ENCODE assay signal across 18 mouse cellular contexts in the genomic region with DNA sequence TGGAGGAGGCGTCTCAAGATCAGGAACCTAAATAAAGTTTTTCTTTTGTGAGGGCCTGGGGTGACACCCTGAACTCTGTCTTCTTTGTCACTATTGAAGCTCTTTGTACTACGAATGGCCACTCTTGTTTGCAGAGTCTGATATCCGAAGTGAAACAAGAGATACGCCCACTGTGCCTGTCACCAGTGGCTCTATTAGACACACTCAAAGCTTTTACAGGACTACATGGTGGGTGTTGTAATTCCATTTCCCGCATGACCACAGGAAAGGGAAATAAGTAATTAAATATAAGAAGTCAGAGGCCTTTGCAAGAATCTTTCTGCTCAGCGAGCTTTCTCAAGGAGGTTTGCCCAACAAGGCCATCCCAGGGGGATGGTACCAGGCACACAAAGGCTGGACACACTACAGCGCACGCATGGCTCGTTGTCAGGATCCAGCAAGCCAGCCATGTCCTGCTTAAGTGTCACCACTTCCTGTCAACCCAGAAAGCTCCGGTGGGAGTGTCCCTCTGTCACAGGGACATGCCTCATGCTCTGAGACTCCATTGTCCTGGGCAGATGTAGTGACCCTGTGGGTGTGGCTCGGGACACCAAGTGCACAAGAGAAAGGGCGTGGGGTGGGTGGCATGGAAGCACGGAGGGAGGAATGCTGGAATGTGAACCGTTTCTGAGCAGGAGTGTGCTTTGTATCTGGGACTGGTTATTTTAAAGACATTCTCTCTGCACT.
A peak's percentile ranks its signal among the peaks of the same experiment; 100 is the strongest.
DNase-seq lines count a peak whose midpoint lies in the region; ATAC-seq and TF ChIP-seq lines count a peak whose summit lies in the region.
"Had no signal": no experiment of that assay in that cellular context is flagged by ENCODE, and none has a peak within 500 bp of the region (broad histone marks: within the 10 kb centered on the region; RNA-seq: fewer than 3 reads in every experiment).

No protein-coding gene starts in this region.

- H3K9ac ChIP-seq in hindbrain, embryonic 11.5 days (ENCODE audit: low read depth, low read length): no peak overlapping the region
- H3K9ac ChIP-seq in hindbrain, embryonic 16.5 days (ENCODE audit: low read depth, low read length): no peak overlapping the region
- H3K9ac ChIP-seq in lung, embryonic 14.5 days: no peak overlapping the region
- H3K9ac ChIP-seq: embryonic facial prominence, embryonic 13.5 days; forebrain, embryonic 12.5 days; heart, embryonic 13.5 days had no signal

- no peak overlapping the region for H3K4me3 ChIP-seq in hindbrain, embryonic 11.5 days (ENCODE audit: low read depth, low read length)
- no peak overlapping the region for H3K4me3 ChIP-seq in hindbrain, embryonic 16.5 days (ENCODE audit: low read length)
- no peak overlapping the region for H3K4me3 ChIP-seq in lung, embryonic 14.5 days (ENCODE audit: low read depth, low read length)
- H3K4me3 ChIP-seq in embryonic facial prominence, embryonic 10.5 days: no peak overlapping the region
- H3K4me3 ChIP-seq in forebrain, embryonic 10.5 days: no peak overlapping the region
- H3K4me3 ChIP-seq: embryonic facial prominence, embryonic 13.5 days; forebrain, embryonic 12.5 days; heart, embryonic 13.5 days had no signal

- H3K9me3 ChIP-seq in hindbrain, embryonic 11.5 days (ENCODE audit: control insufficient read depth, low read length): no peaks in the 10 kb centered on the region
- no peaks in the 10 kb centered on the region for H3K9me3 ChIP-seq in hindbrain, embryonic 16.5 days (ENCODE audit: control insufficient read depth, low read length)
- H3K9me3 ChIP-seq in lung, embryonic 14.5 days (ENCODE audit: low read depth, low read length): no peaks in the 10 kb centered on the region
- H3K9me3 ChIP-seq in embryonic facial prominence, embryonic 10.5 days: no peaks in the 10 kb centered on the region
- H3K9me3 ChIP-seq in forebrain, embryonic 10.5 days: no peaks in the 10 kb centered on the region
- H3K9me3 ChIP-seq: embryonic facial prominence, embryonic 13.5 days; forebrain, embryonic 12.5 days; heart, embryonic 13.5 days had no signal

- DNase-seq in hindbrain, embryonic 11.5 days (ENCODE audit: low spot score): peak; percentile 51
- no peak for DNase-seq in lung, embryonic 14.5 days
- no peak for DNase-seq in lung, postnatal 14 days
- DNase-seq in Muller cell, postnatal 12 days (ENCODE audit: inconsistent ontology term): peak; percentile 49
- DNase-seq in embryonic facial prominence, embryonic 10.5 days (ENCODE audit: low spot score): peak; percentile 12
- DNase-seq in gastrocnemius, postnatal 36 days: no peak
- DNase-seq in forebrain, embryonic 10.5 days (ENCODE audit: extremely low spot score, low spot score): no peak
- DNase-seq: adrenal gland, postnatal 25 days; cerebellum, adult 9-11 months; gastrocnemius, postnatal 25 days; kidney, adult 8-10 months; liver; lung, adult 2 months; right cerebral cortex, postnatal 4 days had no signal

- H3K4me1 ChIP-seq in hindbrain, embryonic 11.5 days (replicated peaks; ENCODE audit: control insufficient read depth, insufficient read depth, low read length): no peaks in the 10 kb centered on the region
- no peaks in the 10 kb centered on the region for H3K4me1 ChIP-seq in hindbrain, embryonic 16.5 days (ENCODE audit: control insufficient read depth, insufficient read depth, low read depth, low read length)
- no peaks in the 10 kb centered on the region for H3K4me1 ChIP-seq in lung, embryonic 14.5 days (ENCODE audit: insufficient read depth)
- peaks cover 8% of the 10 kb centered on the region for H3K4me1 ChIP-seq in embryonic facial prominence, embryonic 10.5 days
- peaks cover 9% of the 10 kb centered on the region for H3K4me1 ChIP-seq in forebrain, embryonic 10.5 days

- no peak for TF ChIP-seq CTCF in lung, embryonic 14.5 days (IDR thresholded peaks at IDR 0.05; ENCODE audit: low read depth)

- no peaks in the 10 kb centered on the region for H3K36me3 ChIP-seq in hindbrain, embryonic 11.5 days (ENCODE audit: control insufficient read depth, insufficient read depth, low read length)
- H3K36me3 ChIP-seq in hindbrain, embryonic 16.5 days (ENCODE audit: control insufficient read depth, insufficient read depth, low read length): no peaks in the 10 kb centered on the region
- no peaks in the 10 kb centered on the region for H3K36me3 ChIP-seq in lung, embryonic 14.5 days (ENCODE audit: insufficient read depth)
- no peaks in the 10 kb centered on the region for H3K36me3 ChIP-seq in embryonic facial prominence, embryonic 10.5 days (replicated peaks)
- H3K36me3 ChIP-seq in forebrain, embryonic 10.5 days (replicated peaks): no peaks in the 10 kb centered on the region
- H3K36me3 ChIP-seq: embryonic facial prominence, embryonic 13.5 days; forebrain, embryonic 12.5 days; heart, embryonic 13.5 days had no signal

- no peak overlapping the region for H3K27ac ChIP-seq in hindbrain, embryonic 11.5 days (ENCODE audit: low read depth, low read length)
- H3K27ac ChIP-seq in hindbrain, embryonic 16.5 days (ENCODE audit: low read depth, low read length): no peak overlapping the region
- H3K27ac ChIP-seq in lung, embryonic 14.5 days (ENCODE audit: low read depth): no peak overlapping the region
- no peak overlapping the region; the same call in 1 of the 2 replicates for H3K27ac ChIP-seq in embryonic facial prominence, embryonic 10.5 days (replicated peaks)
- H3K27ac ChIP-seq in forebrain, embryonic 10.5 days: no peak overlapping the region
- H3K27ac ChIP-seq: embryonic facial prominence, embryonic 13.5 days; forebrain, embryonic 12.5 days; heart, embryonic 13.5 days had no signal

- H3K27me3 ChIP-seq in hindbrain, embryonic 11.5 days (ENCODE audit: control insufficient read depth, insufficient read depth, low read length): no peaks in the 10 kb centered on the region
- H3K27me3 ChIP-seq in hindbrain, embryonic 16.5 days (replicated peaks; ENCODE audit: control insufficient read depth, insufficient read depth, low read length): no peaks in the 10 kb centered on the region
- H3K27me3 ChIP-seq in lung, embryonic 14.5 days (ENCODE audit: insufficient read depth, low read length): no peaks in the 10 kb centered on the region
- H3K27me3 ChIP-seq in embryonic facial prominence, embryonic 10.5 days (replicated peaks; ENCODE audit: low read depth, poor library complexity, severe bottlenecking): 0 out of 2 replicates have a peak, but pooled peaks cover 4% of the 10 kb centered on the region
- 0 out of 2 replicates have a peak, but pooled peaks cover 9% of the 10 kb centered on the region for H3K27me3 ChIP-seq in forebrain, embryonic 10.5 days (ENCODE audit: poor library complexity, severe bottlenecking)
- H3K27me3 ChIP-seq: embryonic facial prominence, embryonic 13.5 days had no signal

- intact Hi-C loops in gastrocnemius, postnatal 36 days (cut with DNase I): no loop called here

- no peak overlapping the region; the same call in 1 of the 2 replicates for H3K4me2 ChIP-seq in hindbrain, embryonic 11.5 days (replicated peaks; ENCODE audit: low read depth, low read length)
- H3K4me2 ChIP-seq in hindbrain, embryonic 16.5 days (ENCODE audit: low read length): no peak overlapping the region
- H3K4me2 ChIP-seq in lung, embryonic 14.5 days: no peak overlapping the region
- H3K4me2 ChIP-seq: embryonic facial prominence, embryonic 13.5 days; forebrain, embryonic 12.5 days; heart, embryonic 13.5 days had no signal

- WGBS in hindbrain, embryonic 11.5 days: 32% methylated on average over 14 of the region's 14 CpGs
- WGBS in hindbrain, embryonic 16.5 days: 26% methylated on average over 14 of the region's 14 CpGs
- WGBS in lung, embryonic 14.5 days: 51% methylated on average over 14 of the region's 14 CpGs
- WGBS in embryonic facial prominence, embryonic 10.5 days: 53% methylated on average over 14 of the region's 14 CpGs
- WGBS in forebrain, embryonic 10.5 days: 59% methylated on average over 14 of the region's 14 CpGs

- ATAC-seq in hindbrain, embryonic 11.5 days (ENCODE audit: low FRiP score): peak; percentile 67
- ATAC-seq in hindbrain, embryonic 16.5 days: no peak
- 0 out of 2 replicates have a peak, but pooled peaks have one; percentile 31 for ATAC-seq in lung, embryonic 14.5 days (ENCODE audit: insufficient read depth)

Comparison
In these comparisons a context has a peak if more than half of its experiments do, and no peak if none do; other contexts are left out.
1. DNase-seq: peak in hindbrain, embryonic 11.5 days (single experiment), Muller cell, postnatal 12 days (single experiment) and embryonic facial prominence, embryonic 10.5 days (single experiment); none in lung, embryonic 14.5 days (single experiment), lung, postnatal 14 days (single experiment), gastrocnemius, postnatal 36 days (0 of 2) and forebrain, embryonic 10.5 days (single experiment).